Mouse (Mus musculus) myocyte (in vitro differentiated cells): ENCODE data around the gene Bmper.

Experiments used
- CEBPB ChIP-seq: IDR thresholded peaks from 2 replicates; pipeline ENCODE4 v1.6.1; 2011; ENCODE audit warnings: mild to moderate bottlenecking, moderate library complexity; ENCODE audit not compliant: poor library complexity, insufficient read depth, severe bottlenecking
- E2F4 ChIP-seq: IDR thresholded peaks from one replicate; pipeline ENCODE4 v1.6.1; 2011; ENCODE audit warnings: mild to moderate bottlenecking, control low read depth, moderate library complexity; ENCODE audit not compliant: insufficient read depth
- MAX ChIP-seq: IDR thresholded peaks from one replicate; pipeline ENCODE4 v1.6.1; 2011; ENCODE audit warnings: low read depth, mild to moderate bottlenecking, control low read depth
- MYOD1 ChIP-seq, 3 experiments: IDR thresholded peaks; one replicate each; pipeline ENCODE4 v1.6.1; 2011; ENCODE audit warnings: control low read depth in 2 of 3, low read depth in 2 of 3, mild to moderate bottlenecking in 2 of 3, moderate library complexity in 1 of 3; ENCODE audit not compliant: insufficient read length in 2 of 3, control insufficient read depth in 1 of 3
- POLR2A ChIP-seq: IDR thresholded peaks from one replicate; pipeline ENCODE4 v1.6.1; 2011; ENCODE audit warnings: low read depth, mild to moderate bottlenecking, control low read depth, moderate library complexity; ENCODE audit not compliant: insufficient read length
- POLR2AphosphoS2 ChIP-seq: IDR thresholded peaks from one replicate; pipeline ENCODE4 v1.6.1; 2011; ENCODE audit warnings: low read depth, control low read depth; ENCODE audit not compliant: insufficient read length
- REST ChIP-seq: IDR thresholded peaks from one replicate; pipeline ENCODE4 v1.6.1; 2011; ENCODE audit warnings: mild to moderate bottlenecking, control low read depth, moderate library complexity; ENCODE audit not compliant: insufficient read depth, insufficient read length
- SRF ChIP-seq: IDR thresholded peaks from one replicate; pipeline ENCODE4 v1.6.1; 2011; ENCODE audit warnings: low read depth; ENCODE audit not compliant: control insufficient read depth, insufficient read length
- TCF12 ChIP-seq: IDR thresholded peaks from one replicate; pipeline ENCODE4 v1.6.1; 2011; ENCODE audit warnings: mild to moderate bottlenecking, control low read depth; ENCODE audit not compliant: poor library complexity, insufficient read depth, severe bottlenecking
- USF1 ChIP-seq: IDR thresholded peaks from one replicate; pipeline ENCODE4 v1.6.1; 2011; ENCODE audit warnings: low read depth, mild to moderate bottlenecking, control low read depth, moderate library complexity

GRCm38 (mm10) chr9:23396186-23396585, 173.3 kb downstream of the Bmper start:
- TF ChIP-seq E2F4 (no peak), POLR2A (no peak), CEBPB (no peak), SRF (no peak), MAX (no peak), USF1 (no peak), POLR2AphosphoS2 (no peak), MYOD1 (IDR thresholded peaks at IDR 0.05; ENCODE audit: control insufficient read depth in 1 of 3, insufficient read length in 2 of 3, low read depth in 2 of 3) (no peak), TCF12 (no peak), REST (no peak)
